Mouse (Mus musculus) right cerebral cortex, postnatal 10 days (tissue): ENCODE results near the gene Synrg.

Experiments used
- DNase-seq, 2 experiments: peaks; one replicate each; pipeline ENCODE4 v3.0.0; 2021; ENCODE audit warnings: low spot score in 2 of 2

The Synrg gene

GRCm38 (mm10) chr11:84073816-84074764, 109.9 kb downstream of the Synrg start:
- peak in 1 of 2 experiments; percentile 45 for DNase-seq

GRCm38 (mm10) chr11:84077008-84077407, 112.8 kb downstream of the Synrg start:
- DNase-seq = peak in 1 of 2 experiments; percentile 56

GRCm38 (mm10) chr11:84078601-84079000, 114.4 kb downstream of the Synrg start:
- DNase-seq = no peak

GRCm38 (mm10) chr11:84079361-84079760, 115.1 kb downstream of the Synrg start:
- no peak for DNase-seq

GRCm38 (mm10) chr11:84079887-84080286, 115.7 kb downstream of the Synrg start:
- no peak for DNase-seq

- no peak for DNase-seq
Observed at GRCm38 (mm10) chr11:84080327-84080726, 116.1 kb downstream of the Synrg start.

- DNase-seq = no peak
Observed at GRCm38 (mm10) chr11:84081901-84082300, 117.7 kb downstream of the Synrg start.

- DNase-seq = no peak
Observed at GRCm38 (mm10) chr11:84090572-84090971, 126.3 kb downstream of the Synrg start.
